Mouse (Mus musculus) T-helper 1 cell (primary cell): Measurements from ENCODE around the gene Alyref.
"Not testable (repeated sequence)": the region's sequence is repeated elsewhere in the genome, so short reads cannot be mapped to it uniquely, and the experiment has no call there.

ENCODE experiments used
- in situ Hi-C: fragments of 300-600 bp; cut with MboI, MseI; formaldehyde crosslinking; loops from one replicate; pipeline ENCODE4 v1.15.1; 2025; ENCODE audit warnings: high pct_unique_total_duplicates

Alyref gene

DNA sequence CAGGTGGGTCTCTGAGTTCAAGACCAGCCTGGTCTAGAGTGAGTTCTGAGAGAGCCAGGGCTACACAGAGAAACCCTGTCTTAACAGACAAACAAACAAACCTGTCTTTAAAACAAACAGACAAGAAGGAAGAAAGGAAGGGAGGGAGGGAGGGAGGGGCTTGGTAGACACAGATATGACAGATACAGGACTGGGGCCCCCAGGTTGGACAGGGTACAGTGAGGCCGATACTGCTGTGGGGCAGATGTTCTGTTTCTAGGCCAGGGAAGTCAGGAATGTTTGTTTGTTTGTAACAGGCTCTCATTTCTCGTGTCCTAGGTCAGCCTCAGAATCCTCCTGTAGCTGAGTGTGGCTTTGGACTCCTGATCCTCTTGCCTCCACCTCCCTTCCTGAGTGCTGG is 5.4 kb upstream of the Alyref start:
- in situ Hi-C loops, result no loop called here

DNA sequence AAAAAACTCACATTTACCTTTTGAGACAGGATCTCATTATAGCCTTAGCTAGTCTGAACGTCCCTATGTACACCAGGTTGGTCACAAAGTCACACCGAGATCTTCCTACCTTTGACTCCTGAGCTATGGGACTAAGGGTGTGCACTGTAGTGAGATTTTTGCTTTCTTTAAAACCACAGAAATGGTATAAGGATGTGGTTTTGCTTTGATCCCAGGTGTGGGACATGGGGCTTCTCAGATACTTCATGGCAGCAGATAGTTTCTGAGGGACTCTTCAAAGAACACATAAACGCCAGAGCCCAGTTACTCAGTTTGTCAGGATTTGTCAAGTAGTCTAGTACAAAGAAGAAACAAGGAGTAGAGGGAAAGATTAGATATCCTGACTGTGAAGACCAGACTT is 2.6 kb upstream of the Alyref start:
- in situ Hi-C loops, result no loop called here

DNA sequence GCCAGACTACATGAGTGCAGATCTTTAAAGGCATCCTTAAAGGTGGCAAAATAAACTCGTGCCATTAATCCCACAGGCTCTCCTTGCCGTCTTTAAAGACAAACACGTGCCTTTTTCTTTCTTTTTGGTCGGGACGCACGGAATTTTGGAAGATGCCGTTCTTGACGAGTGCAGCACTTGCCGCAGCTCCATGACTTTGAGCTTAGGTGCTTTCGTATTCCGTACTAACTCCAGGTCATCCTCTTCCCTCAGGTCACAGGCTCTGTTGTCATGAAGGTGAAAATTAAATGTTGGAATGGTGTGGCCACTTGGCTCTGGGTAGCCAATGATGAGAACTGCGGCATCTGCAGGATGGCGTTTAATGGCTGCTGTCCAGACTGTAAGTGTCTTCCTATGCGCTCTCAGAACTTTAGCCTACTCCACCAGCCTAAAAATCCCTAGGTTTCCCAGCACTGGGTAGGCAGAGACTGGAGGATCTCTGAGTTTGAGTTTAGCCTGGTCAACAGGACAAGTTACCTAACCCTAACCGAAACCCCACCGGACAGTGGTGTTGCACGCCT is 905 bp upstream of the Alyref start:
- in situ Hi-C loops, result no loop called here

DNA sequence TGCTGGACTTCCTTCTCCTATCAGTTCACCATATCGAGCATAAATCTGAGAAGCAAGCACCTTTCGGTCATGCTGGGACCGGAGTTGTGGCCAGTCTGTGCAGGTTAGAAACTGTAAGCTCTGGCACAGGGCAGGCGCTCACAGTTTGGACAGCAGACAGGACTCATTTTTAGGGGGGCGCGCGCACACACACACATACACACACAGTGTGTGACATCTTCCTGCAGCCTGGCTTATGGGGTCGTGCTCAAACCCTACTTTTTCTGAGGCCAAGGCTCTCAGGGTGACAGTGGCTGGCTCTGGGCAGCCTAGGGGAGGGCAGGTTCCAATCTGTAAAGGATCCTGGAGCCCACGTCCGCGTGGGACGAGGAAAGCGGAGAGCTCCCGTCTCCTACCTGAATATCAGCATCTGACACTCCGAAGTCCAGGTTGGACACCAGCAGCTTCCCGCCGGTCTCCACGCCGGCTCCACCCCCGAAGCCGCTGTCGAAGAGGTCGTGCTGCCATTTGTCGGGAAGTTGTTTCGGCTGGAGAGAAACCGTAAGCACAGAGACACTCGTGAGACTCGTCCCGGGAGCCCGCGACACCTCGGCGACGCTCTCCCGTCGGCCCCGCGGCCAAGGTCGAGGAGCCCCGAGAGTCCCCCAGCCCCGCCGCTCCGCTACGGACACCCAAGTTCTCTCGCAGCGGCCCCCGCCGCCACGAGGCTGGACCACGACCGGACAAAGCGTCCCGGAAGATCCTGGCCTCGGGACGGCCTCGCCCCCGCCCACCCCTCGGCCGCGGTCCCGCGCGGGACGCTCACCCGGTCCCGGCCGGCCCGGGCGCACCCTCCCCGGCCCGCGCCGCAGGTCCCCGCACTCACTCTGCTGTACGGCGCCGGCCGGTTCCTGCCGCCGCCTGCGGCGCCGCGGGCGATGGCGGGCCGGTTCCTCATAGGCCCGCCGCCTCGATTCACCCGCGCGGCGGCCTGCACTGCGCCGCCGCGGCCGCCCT is 627 bp downstream of the Alyref start:
- in situ Hi-C loops, result no loop called here

DNA sequence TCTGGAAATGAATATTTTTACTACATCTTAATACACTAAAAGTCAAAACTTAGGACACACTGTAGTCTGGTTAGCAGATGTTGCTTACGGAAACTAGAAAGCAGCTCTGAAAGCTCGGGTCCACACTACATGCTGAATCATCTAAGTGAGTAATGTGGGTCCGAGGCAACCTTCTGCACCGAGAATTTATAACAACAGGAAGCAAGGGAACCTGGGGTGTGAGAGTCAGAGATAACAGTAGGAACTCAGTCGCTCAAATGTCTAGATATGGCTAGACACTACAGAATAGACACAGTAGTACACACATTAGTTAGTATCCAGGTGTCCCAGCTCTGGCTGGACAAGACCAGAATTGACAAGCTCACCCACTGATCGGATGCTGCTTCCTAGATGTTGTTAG is 9.6 kb downstream of the Alyref start:
- in situ Hi-C loops, result no loop called here

DNA sequence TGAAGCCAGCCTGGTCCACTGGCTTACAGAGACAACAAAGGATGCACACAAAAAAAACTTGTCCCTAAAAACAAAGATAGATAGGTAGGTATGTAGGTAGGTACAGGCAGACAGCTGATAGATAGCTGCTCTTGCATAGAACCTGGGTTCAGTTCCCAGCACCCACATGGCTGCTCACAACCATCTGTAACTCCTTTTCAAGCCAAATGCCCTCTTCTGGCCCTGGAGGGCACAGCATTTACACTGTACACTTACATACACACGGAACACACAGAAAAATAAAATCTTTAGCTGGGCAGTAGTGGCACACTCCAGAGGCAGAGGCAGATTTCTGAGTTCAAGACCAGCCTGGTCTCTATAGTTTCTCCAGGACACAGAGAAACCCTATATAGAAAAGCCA is 14.2 kb downstream of the Alyref start:
- in situ Hi-C loops, result no loop called here

DNA sequence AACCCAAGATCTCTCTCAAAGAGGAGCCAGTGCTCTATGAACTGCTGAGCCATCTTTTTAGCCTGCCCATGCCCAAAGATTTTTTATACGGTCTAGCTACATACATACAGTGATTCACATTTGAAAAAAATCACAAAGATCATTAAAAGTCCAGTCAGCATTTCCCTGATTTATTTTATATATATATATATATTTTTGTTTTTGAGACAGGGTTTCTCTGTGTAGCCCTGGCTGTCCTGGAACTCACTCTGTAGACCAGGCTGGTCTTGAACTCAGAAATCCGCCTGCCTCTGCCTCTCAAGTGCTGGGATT is 15.2 kb downstream of the Alyref start:
- in situ Hi-C loops, result not testable (repeated sequence)

DNA sequence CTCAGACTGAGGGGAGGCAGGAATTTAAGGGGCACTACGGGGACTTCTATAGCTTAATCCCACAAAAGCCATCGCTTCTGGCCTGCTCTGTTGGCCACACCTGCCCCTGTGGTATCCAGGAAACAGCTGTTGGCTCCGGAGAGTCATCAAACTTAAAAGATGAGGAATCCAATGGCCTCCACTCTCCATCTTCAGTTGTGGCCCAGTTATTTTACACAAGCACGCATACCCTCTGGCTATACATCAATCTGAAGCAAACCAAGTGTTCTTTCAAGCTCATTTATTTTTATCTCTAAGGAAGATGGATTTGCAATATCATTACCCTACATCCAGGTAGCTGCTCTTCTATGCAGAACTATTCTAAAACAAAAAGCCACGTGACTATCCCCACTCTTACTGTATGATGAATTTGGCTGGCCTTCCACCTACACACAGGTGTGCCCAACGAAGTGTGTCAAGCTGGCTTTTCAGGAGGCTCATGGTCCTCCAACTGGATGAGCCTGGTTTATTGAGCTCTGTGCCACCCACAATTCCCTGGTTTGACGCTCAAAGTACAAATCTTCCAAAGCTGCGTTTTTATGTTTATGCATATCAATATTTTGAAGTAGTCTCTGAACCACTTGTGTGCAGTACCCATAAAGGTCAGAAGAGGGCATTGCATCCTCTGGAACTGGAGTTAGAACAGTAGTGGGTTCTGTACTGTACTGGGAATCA is 15.7 kb downstream of the Alyref start:
- in situ Hi-C loops, result no loop called here

DNA sequence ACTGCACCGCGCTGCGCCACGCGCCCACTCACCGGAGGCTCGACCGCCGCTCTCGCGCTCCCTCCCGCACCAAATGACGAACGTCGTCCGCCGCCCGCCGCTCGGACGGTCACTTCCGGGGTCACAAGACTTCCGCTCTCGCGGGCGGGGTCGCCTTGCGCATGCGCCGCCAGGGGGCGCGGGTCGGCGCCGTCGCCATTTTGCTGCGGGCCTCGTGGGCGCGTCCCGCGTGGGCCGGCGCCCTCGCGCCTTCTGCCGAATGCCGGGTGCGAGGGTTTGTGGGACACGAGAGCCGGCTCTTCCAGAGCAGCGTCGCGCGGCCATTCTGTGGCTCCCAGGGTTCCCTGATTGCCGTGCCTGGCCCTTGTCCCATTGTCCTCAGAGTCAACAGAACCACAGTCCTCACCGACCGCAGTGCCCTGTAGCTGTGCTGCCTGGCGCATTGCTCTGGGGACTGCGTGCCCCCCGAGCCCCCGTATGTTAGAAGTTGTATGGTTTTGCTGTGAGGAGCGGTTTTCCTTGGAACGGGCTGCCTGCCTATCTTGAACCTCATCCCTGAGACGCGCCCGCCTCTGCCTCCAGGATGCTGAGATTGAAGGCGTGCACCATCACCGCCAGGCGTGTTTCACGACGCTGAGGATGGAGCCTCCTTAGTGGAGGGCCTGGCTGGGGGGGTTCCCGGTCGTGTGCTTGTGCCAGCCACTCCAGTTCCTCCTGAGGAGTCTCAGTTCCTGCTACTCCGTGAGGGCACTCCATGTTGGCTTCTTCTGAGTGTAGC is 16.5 kb downstream of the Alyref start, which contains the start of gene Arhgdia:
Gene Arhgdia, minus strand, starts transcription at position 135 of the 778 bp plus-strand sequence.
- in situ Hi-C loops, result no loop called here

DNA sequence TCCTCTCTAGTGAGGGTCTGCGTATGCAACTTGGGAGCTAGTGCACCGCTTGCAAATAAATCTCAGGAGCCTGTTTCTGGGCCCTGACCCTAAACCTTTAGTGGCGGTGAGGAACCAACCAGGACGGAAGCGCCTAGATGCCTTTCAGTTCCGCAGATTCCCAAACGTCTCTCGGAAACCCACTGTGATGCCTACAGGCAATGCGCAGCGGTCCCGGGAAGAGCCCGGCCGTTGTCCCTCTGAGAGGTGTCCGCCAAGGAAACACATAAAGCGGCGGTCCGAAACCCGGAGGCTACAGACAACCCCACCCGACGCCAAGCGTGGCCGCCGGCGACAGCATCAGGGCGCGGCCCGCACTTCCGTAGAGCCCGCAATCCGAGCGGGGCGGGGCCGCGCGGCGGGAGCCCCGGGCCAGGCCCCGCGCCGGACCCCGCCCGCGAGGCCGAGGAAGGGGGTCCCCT is 17.3 kb downstream of the Alyref start:
- in situ Hi-C loops, result no loop called here

DNA sequence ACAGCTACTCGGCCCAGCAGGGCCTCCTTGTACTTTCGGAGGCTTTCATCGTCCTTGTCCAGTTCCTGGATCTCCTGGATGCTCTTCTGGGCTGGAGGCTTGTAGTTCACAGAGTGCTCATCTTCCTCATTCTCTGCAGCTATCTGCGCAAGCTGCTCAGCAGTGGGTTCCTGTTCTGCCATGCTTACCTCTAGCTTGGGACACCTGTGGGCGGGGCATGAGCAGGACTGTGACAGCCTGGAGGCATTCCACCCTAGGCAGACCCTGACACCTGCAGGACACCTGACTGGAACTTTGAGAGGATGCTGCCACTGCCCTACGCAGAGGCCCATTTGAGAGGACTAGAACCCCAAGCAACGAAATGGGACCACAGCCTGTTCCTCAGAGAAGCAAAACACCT is 18.0 kb downstream of the Alyref start:
- in situ Hi-C loops, result no loop called here

DNA sequence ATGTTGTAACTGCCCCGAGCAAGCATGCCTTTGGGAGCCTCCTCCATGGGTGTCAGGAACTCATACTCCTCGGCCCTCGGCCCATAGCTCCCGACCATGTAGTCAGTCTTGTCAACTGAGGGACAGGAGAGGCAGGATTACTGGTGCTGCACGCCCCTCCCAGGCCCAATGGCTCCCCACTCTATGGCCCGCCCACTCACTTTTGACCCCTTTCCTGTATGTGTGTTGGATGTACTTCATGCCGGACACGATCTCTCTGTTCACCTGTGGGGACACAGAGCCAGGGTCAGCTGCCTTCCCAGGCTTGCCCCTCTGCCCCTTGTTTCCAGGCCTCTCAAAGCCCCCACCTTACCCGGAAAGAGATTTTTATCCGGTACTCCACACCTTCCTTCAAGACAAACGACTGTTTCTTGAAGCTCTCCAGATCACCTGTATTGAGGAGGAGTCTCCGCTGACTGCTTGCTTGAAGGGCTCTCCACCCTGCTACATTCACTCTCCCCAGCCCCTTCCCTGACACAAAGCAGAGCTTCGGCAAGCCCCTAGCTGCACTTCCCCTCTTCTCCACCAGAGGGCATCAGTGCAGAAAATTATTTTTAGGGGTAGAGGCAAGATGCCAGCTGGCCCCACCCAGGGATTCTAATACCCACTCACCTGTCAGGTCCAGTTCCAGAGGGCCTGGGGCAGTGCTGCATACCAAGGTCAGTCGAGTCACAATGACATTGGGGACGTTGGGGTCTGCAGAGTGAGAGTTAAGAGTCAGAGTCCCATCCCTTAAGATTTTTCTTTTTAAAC is 18.7 kb downstream of the Alyref start:
- in situ Hi-C loops, result no loop called here

DNA sequence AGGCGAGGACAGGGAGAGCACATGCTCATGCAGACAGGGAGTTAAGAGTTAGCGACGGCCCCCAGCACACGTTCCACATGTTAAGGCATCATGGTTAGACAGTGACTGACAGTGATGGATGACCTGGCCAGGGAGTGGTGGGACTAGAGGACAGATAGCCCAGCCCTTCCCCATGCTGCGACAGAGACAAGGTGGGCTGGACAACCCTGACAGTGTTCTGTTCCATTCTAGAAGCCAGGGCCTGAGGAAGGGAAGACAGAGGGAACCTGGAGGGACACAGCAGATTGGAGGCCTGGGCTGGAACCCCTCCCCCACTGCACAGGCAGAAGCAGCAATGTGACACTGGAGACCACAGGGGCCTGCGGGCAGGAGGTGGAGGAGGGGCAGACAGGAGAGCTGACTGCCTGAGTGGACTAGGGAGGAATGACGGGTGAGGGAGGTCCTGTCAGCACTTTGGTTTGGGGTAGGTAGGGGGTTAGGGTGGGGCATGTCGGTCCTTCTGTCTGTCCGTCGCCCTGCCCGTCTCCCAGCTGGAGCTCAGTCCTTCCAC is 19.4 kb downstream of the Alyref start:
- in situ Hi-C loops, result no loop called here

DNA sequence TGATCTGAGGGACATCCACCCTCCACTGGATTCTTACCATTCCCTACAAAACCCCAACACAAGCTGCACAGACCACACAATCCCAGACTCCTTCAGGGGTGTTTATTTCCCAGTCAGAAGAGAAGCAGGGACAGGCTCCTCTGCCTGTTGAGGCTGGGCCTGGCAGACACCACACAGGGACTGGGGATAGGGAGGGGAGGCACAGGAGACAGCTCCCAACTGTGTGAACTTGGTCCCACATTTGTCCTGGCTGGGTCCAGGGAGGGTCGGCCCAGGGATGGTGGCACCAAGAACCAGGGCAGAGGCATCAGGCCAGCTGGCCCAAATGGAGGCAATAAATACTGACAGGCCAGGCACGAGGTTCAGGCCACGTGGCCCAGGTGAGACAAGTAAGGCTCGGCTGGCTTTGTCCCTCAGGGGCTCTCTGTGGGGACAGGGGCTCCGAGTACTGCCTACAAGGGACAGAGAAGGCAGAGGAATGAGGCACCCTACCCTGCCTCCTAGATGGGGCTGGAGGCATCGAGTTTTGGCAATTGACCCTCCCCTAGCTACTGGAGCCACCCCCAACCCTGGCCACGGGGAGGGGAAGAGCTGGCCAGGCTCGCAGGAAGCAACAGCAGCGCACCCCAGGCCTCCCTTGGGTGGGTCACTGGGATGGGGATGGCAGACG is 20.0 kb downstream of the Alyref start:
- in situ Hi-C loops, result no loop called here

DNA sequence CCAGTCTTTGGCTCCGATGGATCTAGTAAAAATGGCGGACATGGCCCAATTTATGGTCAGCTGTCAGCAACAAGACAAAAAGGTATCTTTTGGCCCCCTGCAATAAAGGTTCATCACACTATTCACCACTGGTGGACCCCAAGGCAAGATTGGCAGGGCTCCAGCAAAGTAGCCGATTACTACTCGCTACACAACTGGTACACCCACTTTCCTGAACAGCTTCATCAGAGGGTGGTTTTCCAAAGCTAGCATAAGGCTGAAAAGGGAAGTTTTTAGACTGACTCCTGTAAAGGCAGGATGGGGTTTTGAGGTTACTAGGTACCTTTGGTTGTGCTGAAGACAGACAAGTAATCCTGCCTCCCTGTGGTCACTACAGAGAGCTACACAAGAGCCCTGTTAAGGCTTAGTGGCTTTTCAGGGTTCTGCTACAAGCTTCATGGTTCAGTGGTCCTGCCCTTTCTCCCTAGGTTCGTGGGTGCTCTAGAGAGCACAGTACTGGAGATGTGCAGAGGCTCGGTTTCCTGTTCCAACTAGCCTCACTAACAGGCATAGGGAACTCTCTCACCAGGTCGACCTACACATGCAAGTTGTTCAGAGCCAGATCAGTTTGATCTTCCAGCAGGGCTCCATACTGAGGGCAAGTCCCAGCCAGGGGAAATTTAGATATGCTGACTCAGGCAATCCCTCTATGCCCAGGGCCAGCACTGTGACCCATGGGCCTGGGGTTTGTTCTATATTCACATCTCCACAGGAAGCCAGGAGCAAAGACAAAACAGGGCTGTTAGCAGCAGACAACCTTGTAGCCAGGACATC is 20.7 kb downstream of the Alyref start:
- in situ Hi-C loops, result no loop called here

DNA sequence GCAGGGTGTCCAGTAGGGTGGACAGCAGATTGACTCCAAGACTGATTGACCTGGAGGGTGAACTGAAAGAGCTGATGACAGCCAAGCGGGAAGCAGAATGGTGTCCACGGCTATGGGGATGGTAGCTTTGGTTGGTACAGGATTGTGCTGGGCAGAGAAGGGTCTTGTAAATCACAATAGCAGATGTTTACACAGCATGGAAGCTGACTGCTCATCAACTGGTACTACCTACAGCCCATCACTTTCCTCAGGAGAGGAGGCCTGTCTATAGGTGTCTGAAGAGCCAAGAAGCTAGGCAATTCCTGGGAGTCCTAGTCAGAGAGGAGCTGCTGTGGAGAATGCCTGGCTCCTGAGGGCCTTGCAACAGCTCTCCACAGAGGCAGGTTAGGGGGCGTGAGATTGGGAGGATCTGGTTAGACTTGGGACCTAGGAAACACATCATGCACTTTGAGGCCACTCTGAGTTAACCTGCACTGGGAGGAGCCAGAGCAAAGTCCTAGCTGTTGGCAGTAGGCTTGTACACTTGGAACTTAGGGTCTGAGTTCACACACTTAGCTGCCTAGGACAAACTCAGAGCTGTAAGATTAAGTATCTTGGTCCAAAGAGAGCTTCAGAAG is 21.7 kb downstream of the Alyref start:
- in situ Hi-C loops, result no loop called here

DNA sequence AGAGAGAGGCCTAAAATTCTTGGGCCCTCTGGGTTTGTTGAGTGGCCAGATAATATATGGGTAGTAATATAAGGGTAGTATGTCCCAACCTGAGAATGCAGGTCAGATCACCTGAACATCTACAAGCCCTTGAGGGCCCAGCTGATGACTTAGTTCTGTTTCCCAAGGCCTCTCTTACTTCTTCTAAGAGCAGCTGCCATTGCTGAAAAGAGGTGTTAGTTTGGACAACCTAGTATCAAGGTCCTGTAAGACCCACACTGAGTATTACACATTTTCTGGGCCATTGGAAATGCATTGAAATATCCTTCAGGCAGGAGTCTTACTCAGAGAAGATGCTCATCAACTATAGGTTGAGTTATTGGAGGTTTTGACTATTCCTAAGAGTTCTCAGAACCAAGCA is 22.2 kb downstream of the Alyref start:
- in situ Hi-C loops, result no loop called here

DNA sequence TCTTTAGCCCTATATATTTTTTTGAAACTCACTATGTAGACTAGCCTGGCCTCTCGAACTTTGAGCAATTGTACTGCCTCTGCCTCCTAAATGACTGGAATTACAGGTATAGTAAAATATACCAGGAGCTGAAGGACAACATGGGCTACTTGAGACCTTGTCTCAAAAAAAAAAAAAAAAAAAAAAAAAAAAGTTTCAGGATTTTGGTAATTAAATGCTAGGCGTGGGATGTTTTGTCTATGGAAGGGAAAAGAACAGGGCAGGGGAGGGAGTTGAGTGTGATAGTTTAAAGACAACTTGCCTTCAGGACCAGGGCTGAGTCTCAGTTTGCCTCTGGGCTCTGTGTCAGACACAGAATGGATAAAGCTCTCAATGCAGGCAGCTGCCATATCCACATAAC is 23.1 kb downstream of the Alyref start:
- in situ Hi-C loops, result no loop called here

DNA sequence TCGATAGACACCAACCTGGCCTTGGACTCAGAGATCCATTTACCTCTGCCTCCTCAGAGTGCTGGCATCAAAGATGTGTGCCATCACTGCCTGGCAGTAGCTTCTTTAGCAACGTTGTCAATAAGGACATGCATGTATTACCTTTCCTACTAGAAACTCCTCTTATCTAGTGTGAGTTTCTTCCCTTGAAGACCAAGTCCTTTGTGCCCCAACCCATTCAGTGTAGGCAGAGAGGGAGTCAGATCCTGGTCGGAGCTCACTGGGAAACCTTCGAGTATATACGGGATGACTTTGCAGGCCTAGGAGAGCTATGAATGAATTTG is 23.9 kb downstream of the Alyref start:
- in situ Hi-C loops, result no loop called here
